Mouse (Mus musculus): ENCODE measurements around the gene Flcn. TPM values are rescaled to one million over a fixed set of nuclear protein-coding genes. Genes with fewer than 3 reads are reported as not detected.

The Flcn gene
- polyA plus RNA-seq, 1 experiment from 2014 or later = 26.9 TPM

DNA sequence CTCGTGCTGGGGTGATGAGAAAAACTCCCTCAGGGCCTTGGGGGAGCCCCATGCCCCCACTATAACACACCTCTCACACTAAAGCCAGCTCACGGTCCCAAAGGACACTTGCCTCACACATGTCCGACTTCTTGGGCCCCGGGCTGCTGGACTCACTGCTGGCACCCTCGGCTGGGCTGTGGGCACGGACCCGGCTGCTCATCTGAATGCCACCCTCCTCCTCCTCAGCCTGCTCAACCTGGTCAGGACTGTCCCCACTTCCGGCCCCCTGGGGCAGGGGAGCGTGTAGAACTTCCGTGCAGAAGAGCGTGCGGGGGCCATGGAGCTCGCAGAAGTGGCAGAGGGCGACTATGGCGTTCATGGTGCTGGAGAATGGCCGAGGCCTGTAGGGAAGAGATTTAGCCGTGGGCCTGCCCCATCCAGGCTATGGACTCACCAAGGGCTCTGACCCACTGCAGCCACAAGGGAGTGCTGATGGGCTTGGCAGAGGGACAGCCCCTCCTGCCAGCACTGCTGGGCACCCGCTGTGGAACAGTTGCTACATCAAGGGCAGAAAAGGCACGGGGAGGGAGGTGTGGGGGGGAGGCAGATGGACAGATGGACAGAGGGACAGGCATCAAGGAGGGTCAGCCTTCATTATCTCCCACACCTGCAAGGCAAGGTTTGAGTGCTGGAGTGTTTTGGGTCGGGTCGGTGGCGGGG is 5.3 kb downstream of the Flcn start:
- no peak overlapping the region for H3K27ac ChIP-seq (replicated peaks)
- peaks cover 84% of the 10 kb centered on the region for H3K36me3 ChIP-seq
- ATAC-seq (ENCODE audit: extremely low read depth, insufficient number of reproducible peaks, low FRiP score, low TSS enrichment) = no peak
- 87% methylated on average over 22 of the region's 22 CpGs for WGBS
- H3K9me3 ChIP-seq = no peaks in the 10 kb centered on the region
- no peak overlapping the region for H3K4me3 ChIP-seq
- H3K4me2 ChIP-seq = no peak overlapping the region
- H3K4me1 ChIP-seq = peaks cover 16% of the 10 kb centered on the region
- H3K9ac ChIP-seq = no peak overlapping the region
- no peaks in the 10 kb centered on the region for H3K27me3 ChIP-seq (replicated peaks)

DNA sequence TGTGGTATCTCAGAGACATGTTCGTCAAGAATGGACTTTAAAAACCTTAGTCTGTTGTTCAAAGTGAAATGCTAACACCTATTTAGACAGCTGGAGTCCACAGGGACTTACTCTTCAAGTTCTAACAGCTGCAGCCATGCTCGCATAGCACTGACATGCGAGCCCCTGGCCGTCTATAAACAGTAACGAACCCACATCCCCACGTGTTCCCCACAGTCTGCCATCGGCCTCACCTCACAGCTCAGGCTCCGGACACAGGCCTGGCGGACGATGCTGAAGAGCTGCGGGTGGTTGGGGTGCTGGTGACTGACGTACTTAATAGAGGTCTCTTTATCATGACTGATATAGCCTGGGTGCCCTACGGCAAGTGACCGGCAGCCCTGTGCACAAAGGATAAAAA is 6.3 kb downstream of the Flcn start:
- Histone ChIP-seq H3K27me3 (replicated peaks) (no peaks in the 10 kb centered on the region), H3K9ac (no peak overlapping the region), H3K27ac (replicated peaks) (no peak overlapping the region), H3K4me3 (no peak overlapping the region), H3K36me3 (peaks cover 94% of the 10 kb centered on the region), H3K4me2 (no peak overlapping the region), H3K9me3 (no peaks in the 10 kb centered on the region), H3K4me1 (peaks cover 10% of the 10 kb centered on the region)
- WGBS = 75% methylated on average over 14 of the region's 14 CpGs
- ATAC-seq (ENCODE audit: extremely low read depth, insufficient number of reproducible peaks, low FRiP score, low TSS enrichment) = no peak

DNA sequence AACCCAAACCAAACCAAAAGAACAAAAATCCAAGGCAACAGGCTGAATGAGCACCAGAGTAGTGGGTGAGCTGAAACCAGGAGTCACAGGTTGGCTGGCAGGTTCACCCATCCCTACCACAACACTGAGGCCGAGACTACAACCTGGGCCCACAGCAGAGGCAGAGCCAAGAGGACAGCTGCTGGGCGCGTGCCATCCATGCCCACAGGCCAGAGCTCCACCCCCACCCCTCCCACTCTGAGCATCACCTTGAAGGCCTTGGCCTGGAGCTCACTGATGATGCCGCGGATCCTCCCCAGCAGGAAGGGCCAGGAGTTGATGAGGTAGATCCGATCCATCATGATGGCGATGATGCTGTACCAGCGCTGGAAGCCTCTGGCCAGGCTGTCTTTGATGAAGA is 7.9 kb downstream of the Flcn start:
- ATAC-seq (ENCODE audit: extremely low read depth, insufficient number of reproducible peaks, low FRiP score, low TSS enrichment) = no peak
- 92% methylated on average over 8 of the region's 8 CpGs for WGBS

DNA sequence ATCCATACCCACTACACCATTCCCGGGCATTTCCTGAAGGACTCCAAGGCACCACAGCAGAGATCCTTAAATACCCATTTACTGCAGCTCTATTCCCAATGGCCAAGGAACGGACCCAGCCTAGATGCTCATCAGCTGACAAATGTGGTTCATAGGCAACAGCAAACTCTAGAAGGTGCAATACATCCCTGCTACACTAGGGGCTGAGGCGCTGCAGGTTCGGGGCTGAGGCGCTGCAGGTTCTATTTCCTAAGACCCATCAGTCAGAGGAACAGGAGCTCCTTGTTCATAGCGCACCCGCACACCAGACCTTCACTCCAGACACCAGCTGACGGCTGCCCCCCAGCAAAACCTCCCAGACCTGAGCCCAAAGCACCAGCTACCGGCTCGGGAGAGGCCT is 9.4 kb downstream of the Flcn start:
- ATAC-seq (ENCODE audit: extremely low read depth, insufficient number of reproducible peaks, low FRiP score, low TSS enrichment) = no peak
- no peak overlapping the region for H3K9ac ChIP-seq
- H3K4me2 ChIP-seq = no peak overlapping the region
- no peaks in the 10 kb centered on the region for H3K4me1 ChIP-seq
- WGBS = 88% methylated on average over 10 of the region's 10 CpGs
- H3K4me3 ChIP-seq = no peak overlapping the region
- no peaks in the 10 kb centered on the region for H3K27me3 ChIP-seq (replicated peaks)
- H3K27ac ChIP-seq (replicated peaks) = no peak overlapping the region
- H3K36me3 ChIP-seq = peaks cover 100% of the 10 kb centered on the region
- H3K9me3 ChIP-seq = no peaks in the 10 kb centered on the region

More for the DNA sequence above, 7.9 kb downstream of the Flcn start:
- H3K4me1 ChIP-seq = no peaks in the 10 kb centered on the region
- H3K27me3 ChIP-seq (replicated peaks) = no peaks in the 10 kb centered on the region
- H3K4me2 ChIP-seq = no peak overlapping the region
- no peak overlapping the region for H3K4me3 ChIP-seq
- H3K9me3 ChIP-seq = no peaks in the 10 kb centered on the region
- peaks cover 100% of the 10 kb centered on the region for H3K36me3 ChIP-seq
- H3K9ac ChIP-seq = no peak overlapping the region
- H3K27ac ChIP-seq (replicated peaks) = no peak overlapping the region

DNA sequence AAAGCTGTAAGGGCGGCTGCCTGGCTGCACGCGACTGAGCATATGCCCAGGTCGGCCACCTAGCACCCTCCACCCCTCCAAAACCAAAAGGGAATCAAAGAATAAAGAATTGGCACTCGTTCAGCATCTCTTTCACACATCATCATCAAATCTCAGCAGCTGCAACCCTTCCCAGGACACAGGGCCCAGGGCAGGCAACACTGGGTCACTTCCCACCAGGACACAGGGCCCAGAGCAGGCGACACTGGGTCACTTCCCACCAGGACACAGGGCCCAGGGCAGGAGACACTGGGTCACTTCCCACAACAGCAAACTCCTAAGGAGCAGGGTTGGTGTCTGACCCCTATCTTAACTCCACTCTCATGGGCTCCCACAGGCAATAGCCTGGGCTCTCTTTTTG is 16.4 kb downstream of the Flcn start:
- H3K9me3 ChIP-seq = no peaks in the 10 kb centered on the region
- WGBS = 88% methylated on average over 6 of the region's 6 CpGs
- H3K4me2 ChIP-seq = no peak overlapping the region
- H3K27me3 ChIP-seq (replicated peaks) = no peaks in the 10 kb centered on the region
- H3K36me3 ChIP-seq = peaks cover 76% of the 10 kb centered on the region
- H3K9ac ChIP-seq = no peak overlapping the region
- no peak overlapping the region for H3K4me3 ChIP-seq
- H3K27ac ChIP-seq (replicated peaks) = no peak overlapping the region
- no peak for ATAC-seq (ENCODE audit: extremely low read depth, insufficient number of reproducible peaks, low FRiP score, low TSS enrichment)
- H3K4me1 ChIP-seq = no peaks in the 10 kb centered on the region

DNA sequence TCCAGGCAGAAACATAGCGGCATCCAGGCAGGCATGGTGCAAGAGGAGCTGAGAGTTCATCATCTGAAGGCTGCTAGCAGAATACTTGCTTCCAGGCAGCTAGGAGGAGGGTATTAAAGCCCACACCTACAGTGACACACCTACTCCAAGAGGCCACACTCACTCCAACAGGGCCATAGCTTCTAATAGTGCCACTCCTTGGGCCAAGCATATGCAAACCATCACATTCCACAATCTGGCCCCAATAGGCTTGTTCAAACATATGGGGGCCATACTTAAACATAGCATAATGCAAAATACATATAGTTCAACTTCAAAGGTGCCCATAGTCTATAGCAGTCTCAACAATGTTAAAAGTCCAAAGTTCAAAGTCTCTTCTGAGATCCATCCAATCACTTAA is 20.5 kb downstream of the Flcn start:
- peaks cover 35% of the 10 kb centered on the region for H3K36me3 ChIP-seq
- H3K9me3 ChIP-seq = no peaks in the 10 kb centered on the region
- no peak overlapping the region for H3K4me2 ChIP-seq
- no peaks in the 10 kb centered on the region for H3K27me3 ChIP-seq (replicated peaks)
- no peak overlapping the region for H3K27ac ChIP-seq (replicated peaks)
- peaks cover 16% of the 10 kb centered on the region for H3K4me1 ChIP-seq
- ATAC-seq (ENCODE audit: extremely low read depth, insufficient number of reproducible peaks, low FRiP score, low TSS enrichment) = no peak
- H3K4me3 ChIP-seq = no peak overlapping the region
- WGBS = 78% methylated on average over 1 of the region's 1 CpGs
- no peak overlapping the region for H3K9ac ChIP-seq

DNA sequence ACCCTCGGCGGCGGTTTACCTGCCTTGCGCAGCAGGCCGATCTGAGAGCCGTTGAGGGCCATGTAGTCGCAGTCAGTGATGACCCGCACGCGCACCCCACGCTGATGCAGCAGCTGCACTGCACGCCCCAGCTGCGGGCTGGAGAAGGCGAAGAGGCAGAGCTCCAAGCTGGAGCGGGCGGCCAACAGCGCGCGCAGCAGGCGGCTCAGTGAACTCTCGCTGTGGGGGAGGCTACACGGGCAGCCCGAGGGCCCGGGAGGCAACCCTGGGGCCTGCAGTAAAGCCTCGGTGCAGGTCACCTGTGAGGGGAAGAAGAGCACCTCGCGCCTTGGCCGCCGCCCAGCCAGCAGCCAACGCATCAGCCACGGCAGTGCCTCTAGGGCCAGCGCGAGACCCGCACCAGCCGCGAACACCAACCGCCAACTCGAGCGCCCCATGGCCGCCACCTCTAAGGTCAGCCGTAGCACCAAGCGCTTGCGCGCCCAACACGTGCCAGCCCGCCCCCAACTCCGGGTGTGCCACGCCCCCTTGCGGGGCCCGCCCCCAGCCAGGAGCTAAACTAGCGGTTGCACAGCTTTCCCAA is 22.5 kb downstream of the Flcn start, which contains the start of gene Pld6:
Gene Pld6 (minus strand): TSS at position 447 of the 583 bp plus-strand sequence.
- ATAC-seq (ENCODE audit: extremely low read depth, insufficient number of reproducible peaks, low FRiP score, low TSS enrichment) = peak; percentile 64; the same call in 1 of the 2 replicates
- H3K36me3 ChIP-seq = peaks cover 15% of the 10 kb centered on the region
- H3K4me3 ChIP-seq = peak within 1 kb of the TSS; percentile 60
- H3K27ac ChIP-seq (replicated peaks) = no peak within 1 kb of the TSS
- peak within 1 kb of the TSS; percentile 93 for H3K4me2 ChIP-seq
- WGBS = 1% methylated on average over 51 of the region's 51 CpGs
- H3K9ac ChIP-seq = peak within 1 kb of the TSS; percentile 76
- H3K27me3 ChIP-seq (replicated peaks) = no peaks in the 10 kb centered on the region
- H3K9me3 ChIP-seq = no peaks in the 10 kb centered on the region
- peaks cover 23% of the 10 kb centered on the region for H3K4me1 ChIP-seq

DNA sequence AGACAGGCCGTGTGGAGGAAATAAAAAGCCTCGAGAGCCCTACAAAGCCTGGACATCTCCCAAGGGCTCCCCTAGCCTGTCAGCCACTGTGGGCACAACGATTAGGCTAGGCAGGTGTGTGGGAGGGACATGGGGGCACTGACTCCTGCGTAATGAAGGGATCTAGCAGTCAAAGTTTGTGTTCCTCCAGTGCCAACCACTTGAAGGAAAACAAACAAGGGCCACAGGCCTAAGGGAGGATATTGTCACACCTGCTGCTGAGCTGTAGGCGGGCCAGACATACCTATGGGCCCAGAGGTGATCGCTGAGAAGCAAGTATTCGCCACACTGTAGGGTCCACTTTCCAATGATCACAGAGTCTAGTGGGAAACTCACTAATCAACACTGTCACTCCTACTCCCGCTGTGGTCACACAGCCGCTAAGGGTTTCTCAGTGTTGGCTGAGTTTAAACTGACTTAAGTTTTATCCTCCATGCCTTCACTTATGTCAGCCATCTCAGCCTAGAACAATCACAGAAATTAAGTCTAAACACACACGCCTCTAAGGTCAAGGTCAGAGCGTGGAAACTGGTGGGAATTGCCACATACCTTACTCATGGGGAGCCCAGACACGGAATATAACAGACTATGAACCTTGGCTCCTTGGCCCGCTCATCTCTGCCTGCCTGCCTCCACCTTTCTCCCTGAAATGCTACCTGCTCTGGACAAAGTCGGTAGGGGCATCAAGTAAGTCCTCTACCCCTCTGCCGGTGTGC is 23.2 kb downstream of the Flcn start:
- H3K9ac ChIP-seq = peak overlapping the region; percentile 76

DNA sequence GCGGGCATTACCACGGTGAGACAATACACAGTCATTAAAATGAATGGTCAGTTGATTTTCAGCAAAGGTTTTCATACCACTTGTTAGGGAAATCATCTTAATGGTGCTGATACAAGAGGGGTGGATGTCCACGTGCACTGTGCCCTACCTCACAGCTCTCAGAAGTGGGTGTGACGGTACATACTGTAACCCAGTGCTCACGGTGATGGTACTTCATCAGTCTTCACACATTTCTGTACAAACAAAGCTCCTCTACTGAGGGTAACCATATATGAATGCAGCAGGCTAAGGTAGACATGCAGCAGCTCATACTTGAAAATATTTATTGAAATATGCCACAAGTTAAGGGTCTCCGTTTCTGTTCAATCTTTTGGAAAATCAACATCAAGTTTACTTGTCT is 26.2 kb downstream of the Flcn start:
- Histone ChIP-seq H3K27ac (replicated peaks) (no peak overlapping the region), H3K9me3 (no peaks in the 10 kb centered on the region), H3K36me3 (peaks cover 4% of the 10 kb centered on the region), H3K4me3 (no peak overlapping the region), H3K27me3 (replicated peaks) (no peaks in the 10 kb centered on the region), H3K4me1 (peaks cover 42% of the 10 kb centered on the region), H3K9ac (no peak overlapping the region), H3K4me2 (no peak overlapping the region)
- no peak for ATAC-seq (ENCODE audit: extremely low read depth, insufficient number of reproducible peaks, low FRiP score, low TSS enrichment)
- 71% methylated on average over 6 of the region's 6 CpGs for WGBS

More for the DNA sequence above, 23.2 kb downstream of the Flcn start:
- WGBS = 44% methylated on average over 15 of the region's 15 CpGs
- no peak overlapping the region for H3K27ac ChIP-seq (replicated peaks)
- H3K4me1 ChIP-seq = peaks cover 25% of the 10 kb centered on the region
- H3K36me3 ChIP-seq = peaks cover 8% of the 10 kb centered on the region
- no peaks in the 10 kb centered on the region for H3K27me3 ChIP-seq (replicated peaks)
- ATAC-seq (ENCODE audit: extremely low read depth, insufficient number of reproducible peaks, low FRiP score, low TSS enrichment) = no peak
- no peaks in the 10 kb centered on the region for H3K9me3 ChIP-seq
- peak overlapping the region; percentile 93 for H3K4me2 ChIP-seq
- peak overlapping the region; percentile 60 for H3K4me3 ChIP-seq

DNA sequence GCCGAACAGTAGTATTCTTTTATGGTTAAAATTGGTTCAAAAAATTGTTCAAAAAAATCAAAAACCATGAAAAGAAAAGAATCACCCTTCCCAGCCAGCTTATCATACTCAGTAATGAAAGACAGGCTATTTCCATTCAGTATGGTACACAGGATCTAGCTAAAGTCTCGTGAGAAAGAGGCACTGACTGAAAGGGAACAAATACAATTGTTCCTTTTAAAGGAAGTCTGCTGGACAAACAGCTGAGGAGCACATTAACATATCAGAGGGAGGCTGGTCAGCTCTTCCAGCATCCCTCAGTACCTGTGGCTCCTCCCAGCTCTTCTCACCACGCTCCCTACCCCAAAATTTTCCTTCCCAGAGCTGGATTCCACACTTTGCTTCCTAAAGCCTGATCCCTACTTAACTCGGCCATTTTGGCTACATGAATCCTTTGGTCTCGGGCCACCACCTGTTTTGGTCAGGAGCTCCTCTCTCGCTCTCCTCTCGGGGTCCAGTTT is 27.7 kb downstream of the Flcn start:
- WGBS = 81% methylated on average over 7 of the region's 7 CpGs
- Histone ChIP-seq H3K4me2 (no peak overlapping the region), H3K9me3 (no peaks in the 10 kb centered on the region), H3K4me3 (no peak overlapping the region), H3K27ac (replicated peaks) (no peak overlapping the region), H3K27me3 (replicated peaks) (no peaks in the 10 kb centered on the region), H3K36me3 (peaks cover 18% of the 10 kb centered on the region), H3K9ac (no peak overlapping the region), H3K4me1 (peaks cover 36% of the 10 kb centered on the region)
- no peak for ATAC-seq (ENCODE audit: extremely low read depth, insufficient number of reproducible peaks, low FRiP score, low TSS enrichment)

DNA sequence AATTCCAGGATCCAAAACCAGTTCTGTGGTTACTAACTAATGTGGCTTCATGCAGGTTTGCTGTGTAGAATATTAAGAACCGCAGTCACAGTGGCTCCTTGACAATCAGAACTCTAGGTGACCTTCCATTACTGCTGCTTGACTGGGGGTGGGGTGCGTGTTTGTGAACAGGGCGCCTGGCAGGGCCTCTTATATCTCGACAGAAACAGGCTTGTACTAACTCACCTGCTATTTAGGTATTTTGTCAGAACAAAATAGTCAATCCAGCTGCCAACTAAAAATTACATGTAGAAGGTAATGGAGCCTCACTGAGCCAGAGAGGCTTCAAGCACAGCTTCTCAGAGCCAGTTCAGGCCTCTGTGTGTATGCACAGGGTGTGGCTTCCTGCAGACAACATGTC is 29.6 kb downstream of the Flcn start:
- 0 out of 2 replicates have a peak overlapping the region, but pooled peaks have one; percentile 19 for H3K9ac ChIP-seq
- no peaks in the 10 kb centered on the region for H3K27me3 ChIP-seq (replicated peaks)
- 55% methylated on average over 4 of the region's 4 CpGs for WGBS
- H3K4me1 ChIP-seq = peaks cover 26% of the 10 kb centered on the region
- peak overlapping the region; percentile 28; the same call in 1 of the 2 replicates for H3K27ac ChIP-seq (replicated peaks)
- H3K9me3 ChIP-seq = no peaks in the 10 kb centered on the region
- H3K4me2 ChIP-seq = no peak overlapping the region
- no peak overlapping the region for H3K4me3 ChIP-seq
- H3K36me3 ChIP-seq = peaks cover 37% of the 10 kb centered on the region
- ATAC-seq (ENCODE audit: extremely low read depth, insufficient number of reproducible peaks, low FRiP score, low TSS enrichment) = no peak

Measured in heart, embryonic 13.5 days (tissue).